Mouse (Mus musculus) spleen, postnatal 10 days (tissue): ENCODE results near the gene Mfsd10.
"Not testable (repeated sequence)": the region's sequence is repeated elsewhere in the genome, so short reads cannot be mapped to it uniquely, and the experiment has no call there.

Source experiments
- DNase-seq, 2 experiments: peaks; one replicate each; pipeline ENCODE4 v3.0.0; 2021 to 2022; ENCODE audit warnings: low spot score in 2 of 2

The Mfsd10 gene

GRCm38 (mm10) chr5:34607100-34607880, 29.7 kb downstream of the Mfsd10 start:
- DNase-seq: no peak

- DNase-seq: no peak
Observed at GRCm38 (mm10) chr5:34604576-34604975, 32.4 kb downstream of the Mfsd10 start.

GRCm38 (mm10) chr5:34593202-34593727, 43.7 kb downstream of the Mfsd10 start:
- no peak for DNase-seq

GRCm38 (mm10) chr5:34592666-34593065, 44.3 kb downstream of the Mfsd10 start:
- no peak for DNase-seq

GRCm38 (mm10) chr5:34592224-34592623, 44.8 kb downstream of the Mfsd10 start:
- DNase-seq: not testable (repeated sequence)

GRCm38 (mm10) chr5:34591388-34592004, 45.5 kb downstream of the Mfsd10 start:
- no peak for DNase-seq

GRCm38 (mm10) chr5:34590702-34591101, 46.3 kb downstream of the Mfsd10 start:
- DNase-seq: no peak

- DNase-seq: no peak
Observed at GRCm38 (mm10) chr5:34590059-34590458, 47.0 kb downstream of the Mfsd10 start.

GRCm38 (mm10) chr5:34587881-34588280, 49.1 kb downstream of the Mfsd10 start:
- no peak for DNase-seq

GRCm38 (mm10) chr5:34585216-34585615, 51.8 kb downstream of the Mfsd10 start:
- no peak for DNase-seq
